ENCODE assay signal across 11 mouse cellular contexts in the genomic region with DNA sequence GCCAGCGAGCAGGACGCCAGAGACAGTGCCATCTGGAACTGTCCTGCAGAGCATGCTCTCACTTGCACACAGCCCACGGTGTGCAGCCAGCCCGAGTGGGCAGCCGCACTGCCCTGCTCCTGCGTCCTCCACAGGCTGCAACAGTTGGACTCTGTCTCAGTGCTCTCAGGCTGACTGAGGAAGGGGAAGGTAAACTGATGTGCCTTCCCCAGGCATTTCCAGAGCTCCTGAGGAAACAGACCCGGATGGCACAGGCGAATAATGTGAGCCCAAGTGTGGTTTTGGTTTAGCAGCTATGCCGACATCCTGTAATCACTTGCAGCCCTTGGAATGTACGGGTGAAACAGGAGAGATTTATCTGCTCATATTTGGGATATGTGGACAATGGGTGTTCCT. TPM values are rescaled to one million over a fixed set of nuclear protein-coding genes. Genes with fewer than 3 reads are reported as not detected.
DNase-seq lines count a peak whose midpoint lies in the region; ATAC-seq and TF ChIP-seq lines count a peak whose summit lies in the region.
"Had no signal": no experiment of that assay in that cellular context is flagged by ENCODE, and none has a peak within 500 bp of the region (broad histone marks: within the 10 kb centered on the region; RNA-seq: fewer than 3 reads in every experiment).

No protein-coding gene starts in this region.

- no peaks in the 10 kb centered on the region for H3K27me3 ChIP-seq in C2C12 (ENCODE audit: control insufficient read depth, insufficient read depth, insufficient read length)
- peaks cover 50% of the 10 kb centered on the region for H3K27me3 ChIP-seq in heart, embryonic 16.5 days (ENCODE audit: control insufficient read depth, insufficient read depth, low read length)
- H3K27me3 ChIP-seq in midbrain, embryonic 11.5 days (ENCODE audit: control insufficient read depth, insufficient read depth, low read length): peaks cover 45% of the 10 kb centered on the region

- DNase-seq in cerebellum, postnatal 10 days: peak; percentile 56 to 77
- no peak for DNase-seq in cerebellum, adult 11-12 months
- peak; percentile 90 for DNase-seq in midbrain, embryonic 11.5 days (ENCODE audit: low spot score, missing footprints)
- no peak for DNase-seq in spleen, postnatal 10 days (ENCODE audit: low spot score in 2 of 2)
- no peak for DNase-seq in gastrocnemius, adult 8-10 months (ENCODE audit: low spot score in 2 of 2)
- DNase-seq: cerebellum, postnatal 25 days; lung, postnatal 4 days; thymus, postnatal 25 days had no signal

- peaks cover 26% of the 10 kb centered on the region for H3K79me3 ChIP-seq in C2C12 (ENCODE audit: low read depth)

- ATAC-seq in heart, embryonic 16.5 days (replicated peaks; ENCODE audit: extremely low read depth, insufficient read depth, low FRiP score): no peak
- peak; percentile 38; the same call in 1 of the 2 replicates for ATAC-seq in midbrain, embryonic 11.5 days (ENCODE audit: low FRiP score)
- ATAC-seq in erythroid progenitor cell, adult 5-6 weeks (replicated peaks; ENCODE audit: low FRiP score, poor library complexity, severe bottlenecking): no peak

- no peak for TF ChIP-seq CTCF in C2C12 (IDR thresholded peaks at IDR 0.05; ENCODE audit: control insufficient read depth, insufficient read depth, insufficient read length)

- no peaks in the 10 kb centered on the region for H3K9me3 ChIP-seq in heart, embryonic 16.5 days (replicated peaks; ENCODE audit: control insufficient read depth, low read length)
- no peaks in the 10 kb centered on the region for H3K9me3 ChIP-seq in midbrain, embryonic 11.5 days (ENCODE audit: control insufficient read depth, low read length)

- H3K4me3 ChIP-seq in C2C12 (ENCODE audit: insufficient read depth, poor library complexity, severe bottlenecking): no peak overlapping the region
- no peak overlapping the region for H3K4me3 ChIP-seq in heart, embryonic 16.5 days (ENCODE audit: low read length)
- peak overlapping the region; percentile 0; the same call in 1 of the 2 replicates for H3K4me3 ChIP-seq in midbrain, embryonic 11.5 days (ENCODE audit: low read depth, low read length)

- no peak overlapping the region for H3K9ac ChIP-seq in heart, embryonic 16.5 days (ENCODE audit: low read length)
- no peak overlapping the region; the same call in 1 of the 2 replicates for H3K9ac ChIP-seq in midbrain, embryonic 11.5 days (ENCODE audit: low read length)

- H3K79me2 ChIP-seq in C2C12 (ENCODE audit: control insufficient read depth, insufficient read depth): peaks cover 57% of the 10 kb centered on the region

- H3K27ac ChIP-seq in heart, embryonic 16.5 days (ENCODE audit: low read length): peak overlapping the region; percentile 62; the same call in 1 of the 2 replicates
- peak overlapping the region; percentile 53 for H3K27ac ChIP-seq in midbrain, embryonic 11.5 days (ENCODE audit: low read depth, low read length)

- H3K4me2 ChIP-seq in heart, embryonic 16.5 days (ENCODE audit: low read depth, low read length): peak overlapping the region; percentile 21; the same call in 1 of the 2 replicates
- H3K4me2 ChIP-seq in midbrain, embryonic 11.5 days: peak overlapping the region; percentile 32

- H3K4me1 ChIP-seq in heart, embryonic 16.5 days (ENCODE audit: control insufficient read depth, insufficient read depth, low read length): peaks cover 4% of the 10 kb centered on the region
- peaks cover 38% of the 10 kb centered on the region for H3K4me1 ChIP-seq in midbrain, embryonic 11.5 days (ENCODE audit: control insufficient read depth, insufficient read depth, low read length)

- peak overlapping the region; percentile 38 for H3ac ChIP-seq in C2C12 (ENCODE audit: control insufficient read depth, insufficient read length, low read depth)

- H3K36me3 ChIP-seq in C2C12 (ENCODE audit: control insufficient read depth, insufficient read depth): peaks cover 18% of the 10 kb centered on the region
- no peaks in the 10 kb centered on the region for H3K36me3 ChIP-seq in heart, embryonic 16.5 days (ENCODE audit: control insufficient read depth, insufficient read depth)
- no peaks in the 10 kb centered on the region for H3K36me3 ChIP-seq in midbrain, embryonic 11.5 days (ENCODE audit: control insufficient read depth, insufficient read depth, low read length)

- 36% methylated on average over 10 of the region's 10 CpGs for WGBS in heart, embryonic 16.5 days
- 30% methylated on average over 10 of the region's 10 CpGs for WGBS in midbrain, embryonic 11.5 days

TF ChIP-seq in C2C12, 6 proteins besides CTCF, POLR2A, EP300 and RAD21:
- TF ChIP-seq MYOD1 (IDR thresholded peaks at IDR 0.05; ENCODE audit: control insufficient read depth, insufficient read length, low read depth): peak; percentile 27
- TF ChIP-seq CEBPB (IDR thresholded peaks at IDR 0.05; ENCODE audit: low read depth): no peak
- TF ChIP-seq MYOG (IDR thresholded peaks at IDR 0.05; ENCODE audit: control insufficient read depth, extremely low read depth, insufficient read length): no peak
- no peak for TF ChIP-seq USF1 (IDR thresholded peaks at IDR 0.05; ENCODE audit: low read depth)
- TF ChIP-seq FOSL1 (IDR thresholded peaks at IDR 0.05; ENCODE audit: insufficient read depth, low read length, poor library complexity, severe bottlenecking): no peak

RNA-seq across cellular contexts. Expression of a gene that starts 10.5 kb away (rescaled TPM):
- 8.1 TPM for polyA plus RNA-seq in C2C12 (2012; fragmentation: generic; extraction: Trizol)
- polyA plus RNA-seq in heart, embryonic 16.5 days (2015; fragmentation: Nextera tagmentation; extraction: Ambion mirVana): 0.56 and 1.1 TPM in 2 replicates
- polyA plus RNA-seq in midbrain, embryonic 11.5 days (2014; fragmentation: Nextera tagmentation; extraction: Ambion mirVana): 11.2 and 12.7 TPM in 2 replicates
- 0.72 TPM in 1 of 2 replicates, not detected in the other for total RNA-seq in erythroid progenitor cell, adult 5-6 weeks (2015; ENCODE audit: low replicate concordance)
- total RNA-seq in erythroid progenitor cell, adult 5-6 weeks (2017; ENCODE audit: low replicate concordance): 0.08 and 1.4 TPM in 2 replicates
- total RNA-seq in gastrocnemius, adult 8-10 months (2022): 1 to 10 TPM; 5.8 to 8.5 (median 7.1) TPM

Comparison
In these comparisons a context has a peak if more than half of its experiments do, and no peak if none do; other contexts are left out.
1. DNase-seq: peak in cerebellum, postnatal 10 days (2 of 2) and midbrain, embryonic 11.5 days (single experiment); none in cerebellum, adult 11-12 months (single experiment), spleen, postnatal 10 days (0 of 2) and gastrocnemius, adult 8-10 months (0 of 2).